Mouse (Mus musculus) liver, embryonic 13.5 days (tissue): ENCODE measurements around the gene Plcl1. TPM values are rescaled to one million over a fixed set of nuclear protein-coding genes. Genes with fewer than 3 reads are reported as not detected.

Experiments used
- ATAC-seq: fragments of 200-750 bp; cut with Nextera tagmentation; 2 replicates; pipeline ENCODE4 v1.8.0; 2017; ENCODE audit warnings: low read depth, mild to moderate bottlenecking, moderate number of reproducible peaks, moderate library complexity
- DNase-seq: peaks from one replicate; pipeline ENCODE4 v3.0.0; 2022
- H3K27ac ChIP-seq: fragments of 300-500 bp; sonication (generic); 2 replicates; pipeline ENCODE4 v1.5.1; 2015; ENCODE audit warnings: moderate library complexity, mild to moderate bottlenecking, inconsistent platforms
- H3K27me3 ChIP-seq: fragments of 300-500 bp; sonication (generic); 2 replicates; pipeline ENCODE4 v1.6.1; 2015; ENCODE audit warnings: mild to moderate bottlenecking, inconsistent platforms
- H3K36me3 ChIP-seq: fragments of 300-500 bp; sonication (generic); 2 replicates; pipeline ENCODE4 v1.6.1; 2015; ENCODE audit warnings: mild to moderate bottlenecking, inconsistent platforms
- H3K4me1 ChIP-seq: fragments of 300-500 bp; sonication (generic); replicated peaks from 2 replicates; pipeline ENCODE4 v1.6.1; 2015; ENCODE audit warnings: inconsistent platforms
- H3K4me2 ChIP-seq: fragments of 300-500 bp; sonication (generic); 2 replicates; pipeline ENCODE4 v1.6.1; 2015; ENCODE audit warnings: inconsistent platforms, mild to moderate bottlenecking, moderate library complexity
- H3K4me3 ChIP-seq: fragments of 300-500 bp; sonication (generic); replicated peaks from 2 replicates; pipeline ENCODE4 v1.5.1; 2015; ENCODE audit warnings: mild to moderate bottlenecking, inconsistent platforms
- H3K9ac ChIP-seq: fragments of 300-500 bp; sonication (generic); 2 replicates; pipeline ENCODE4 v1.6.1; 2015; ENCODE audit warnings: mild to moderate bottlenecking, inconsistent platforms
- H3K9me3 ChIP-seq: fragments of 300-500 bp; sonication (generic); replicated peaks from 2 replicates; pipeline ENCODE4 v1.6.1; 2016; ENCODE audit warnings: inconsistent platforms
- WGBS: fragments of 180-500 bp; shearing (Covaris S2); methylation state at CpG from one replicate; pipeline ENCODE4 v1.1.7; 2015; ENCODE audit not compliant: insufficient replicate concordance; 5-methylcytosine and 5-hydroxymethylcytosine counted together
- polyA plus RNA-seq: library from polyadenylated mRNA; unstranded; fragments of >200 nt; fragmentation: Nextera tagmentation; extraction: Ambion mirVana; gene quantifications from 2 replicates; pipeline ENCODE4 v1.2.1, GENCODE M21; 2015

Gene Plcl1
- polyA plus RNA-seq, 1 experiment from 2014 or later = 0.13 TPM

- Histone ChIP-seq H3K4me1 (no peaks in the 10 kb centered on the region), H3K9ac (no peak overlapping the region), H3K4me2 (no peak overlapping the region), H3K27me3 (no peaks in the 10 kb centered on the region), H3K4me3 (no peak overlapping the region), H3K9me3 (no peaks in the 10 kb centered on the region), H3K27ac (no peak overlapping the region), H3K36me3 (no peaks in the 10 kb centered on the region)
- DNase-seq (no peak), ATAC-seq (no peak)
Observed at GRCm38 (mm10) chr1:55572202-55572601, 166.5 kb downstream of the Plcl1 start.

GRCm38 (mm10) chr1:55572664-55573063 lies 166.9 kb downstream of the Plcl1 start:
- H3K27me3 ChIP-seq = no peaks in the 10 kb centered on the region
- no peak overlapping the region for H3K9ac ChIP-seq
- no peak overlapping the region for H3K4me2 ChIP-seq
- ATAC-seq (no peak), DNase-seq (no peak)
- no peaks in the 10 kb centered on the region for H3K9me3 ChIP-seq
- no peaks in the 10 kb centered on the region for H3K4me1 ChIP-seq
- 63% methylated on average over 3 of the region's 3 CpGs for WGBS
- H3K4me3 ChIP-seq = no peak overlapping the region
- no peak overlapping the region for H3K27ac ChIP-seq
- H3K36me3 ChIP-seq = no peaks in the 10 kb centered on the region

- H3K4me3 ChIP-seq = no peak overlapping the region
- no peaks in the 10 kb centered on the region for H3K9me3 ChIP-seq
- H3K36me3 ChIP-seq = no peaks in the 10 kb centered on the region
- H3K9ac ChIP-seq = no peak overlapping the region
- H3K27me3 ChIP-seq = no peaks in the 10 kb centered on the region
- no peaks in the 10 kb centered on the region for H3K4me1 ChIP-seq
- ATAC-seq = no peak
- H3K4me2 ChIP-seq = no peak overlapping the region
- 36% methylated on average over 2 of the region's 2 CpGs for WGBS
- DNase-seq = no peak
- no peak overlapping the region for H3K27ac ChIP-seq
Observed at GRCm38 (mm10) chr1:55575916-55576315, 170.2 kb downstream of the Plcl1 start.

- Histone ChIP-seq H3K27me3 (no peaks in the 10 kb centered on the region), H3K4me3 (no peak overlapping the region), H3K4me1 (no peaks in the 10 kb centered on the region), H3K4me2 (no peak overlapping the region), H3K36me3 (no peaks in the 10 kb centered on the region), H3K27ac (no peak overlapping the region), H3K9ac (no peak overlapping the region), H3K9me3 (no peaks in the 10 kb centered on the region)
- ATAC-seq = no peak
- WGBS = 46% methylated on average over 2 of the region's 2 CpGs
- DNase-seq = no peak
Observed at GRCm38 (mm10) chr1:55581752-55582151, 176.0 kb downstream of the Plcl1 start.

GRCm38 (mm10) chr1:55585441-55585840 lies 179.7 kb downstream of the Plcl1 start:
- no peak overlapping the region for H3K4me3 ChIP-seq
- WGBS = 73% methylated on average over 4 of the region's 4 CpGs
- H3K4me1 ChIP-seq = no peaks in the 10 kb centered on the region
- H3K4me2 ChIP-seq = no peak overlapping the region
- DNase-seq = no peak
- H3K9me3 ChIP-seq = no peaks in the 10 kb centered on the region
- no peak for ATAC-seq
- H3K27ac ChIP-seq = no peak overlapping the region
- no peaks in the 10 kb centered on the region for H3K27me3 ChIP-seq
- no peaks in the 10 kb centered on the region for H3K36me3 ChIP-seq
- no peak overlapping the region for H3K9ac ChIP-seq

- H3K4me1 ChIP-seq = no peaks in the 10 kb centered on the region
- ATAC-seq (no peak), DNase-seq (no peak)
- H3K4me3 ChIP-seq = no peak overlapping the region
- no peak overlapping the region for H3K27ac ChIP-seq
- H3K9ac ChIP-seq = no peak overlapping the region
- H3K4me2 ChIP-seq = no peak overlapping the region
- no peaks in the 10 kb centered on the region for H3K27me3 ChIP-seq
- H3K9me3 ChIP-seq = no peaks in the 10 kb centered on the region
- H3K36me3 ChIP-seq = no peaks in the 10 kb centered on the region
- WGBS = 62% methylated on average over 6 of the region's 6 CpGs
Observed at GRCm38 (mm10) chr1:55588090-55588489, 182.4 kb downstream of the Plcl1 start.

- DNase-seq = no peak
- H3K4me2 ChIP-seq = no peak overlapping the region
- no peaks in the 10 kb centered on the region for H3K36me3 ChIP-seq
- no peak overlapping the region for H3K9ac ChIP-seq
- H3K27ac ChIP-seq = no peak overlapping the region
- H3K4me1 ChIP-seq = no peaks in the 10 kb centered on the region
- H3K27me3 ChIP-seq = no peaks in the 10 kb centered on the region
- H3K4me3 ChIP-seq = no peak overlapping the region
- ATAC-seq = no peak
- H3K9me3 ChIP-seq = no peaks in the 10 kb centered on the region
Observed at GRCm38 (mm10) chr1:55590047-55590446, 184.3 kb downstream of the Plcl1 start.

GRCm38 (mm10) chr1:55600496-55600895 lies 194.8 kb downstream of the Plcl1 start:
- Histone ChIP-seq H3K9ac (no peak overlapping the region), H3K36me3 (no peaks in the 10 kb centered on the region), H3K4me3 (no peak overlapping the region), H3K9me3 (no peaks in the 10 kb centered on the region), H3K4me1 (no peaks in the 10 kb centered on the region), H3K4me2 (no peak overlapping the region), H3K27me3 (no peaks in the 10 kb centered on the region), H3K27ac (no peak overlapping the region)
- WGBS = 59% methylated on average over 1 of the region's 1 CpGs
- DNase-seq = no peak
- ATAC-seq = no peak

- no peaks in the 10 kb centered on the region for H3K4me1 ChIP-seq
- no peak overlapping the region for H3K4me3 ChIP-seq
- H3K27me3 ChIP-seq = no peaks in the 10 kb centered on the region
- H3K9me3 ChIP-seq = no peaks in the 10 kb centered on the region
- ATAC-seq = no peak
- 65% methylated on average over 4 of the region's 4 CpGs for WGBS
- DNase-seq = no peak
- no peaks in the 10 kb centered on the region for H3K36me3 ChIP-seq
- H3K9ac ChIP-seq = no peak overlapping the region
- no peak overlapping the region for H3K4me2 ChIP-seq
- H3K27ac ChIP-seq = no peak overlapping the region
Observed at GRCm38 (mm10) chr1:55604593-55604992, 198.9 kb downstream of the Plcl1 start.

GRCm38 (mm10) chr1:55605450-55605849 lies 199.7 kb downstream of the Plcl1 start:
- no peaks in the 10 kb centered on the region for H3K9me3 ChIP-seq
- H3K27ac ChIP-seq = no peak overlapping the region
- H3K9ac ChIP-seq = no peak overlapping the region
- H3K36me3 ChIP-seq = no peaks in the 10 kb centered on the region
- ATAC-seq (no peak), DNase-seq (no peak)
- no peaks in the 10 kb centered on the region for H3K4me1 ChIP-seq
- no peak overlapping the region for H3K4me2 ChIP-seq
- 60% methylated on average over 4 of the region's 4 CpGs for WGBS
- H3K4me3 ChIP-seq = no peak overlapping the region
- H3K27me3 ChIP-seq = no peaks in the 10 kb centered on the region

GRCm38 (mm10) chr1:55605956-55606355 lies 200.2 kb downstream of the Plcl1 start:
- Histone ChIP-seq H3K4me3 (no peak overlapping the region), H3K36me3 (no peaks in the 10 kb centered on the region), H3K27me3 (no peaks in the 10 kb centered on the region), H3K27ac (no peak overlapping the region), H3K4me2 (no peak overlapping the region), H3K4me1 (no peaks in the 10 kb centered on the region), H3K9ac (no peak overlapping the region), H3K9me3 (no peaks in the 10 kb centered on the region)
- 57% methylated on average over 2 of the region's 2 CpGs for WGBS
- DNase-seq (no peak), ATAC-seq (no peak)

- Histone ChIP-seq H3K4me3 (no peak overlapping the region), H3K9ac (no peak overlapping the region), H3K9me3 (no peaks in the 10 kb centered on the region), H3K36me3 (no peaks in the 10 kb centered on the region), H3K4me2 (no peak overlapping the region), H3K27me3 (no peaks in the 10 kb centered on the region), H3K27ac (no peak overlapping the region), H3K4me1 (no peaks in the 10 kb centered on the region)
- 65% methylated on average over 8 of the region's 8 CpGs for WGBS
- no peak for ATAC-seq
- no peak for DNase-seq
Observed at GRCm38 (mm10) chr1:55606405-55606804, 200.7 kb downstream of the Plcl1 start.
